Mouse (Mus musculus): ENCODE measurements around the gene H2-T3. TPM values are rescaled to one million over a fixed set of nuclear protein-coding genes. Genes with fewer than 3 reads are reported as not detected.
"Not testable (repeated sequence)": the region's sequence is repeated elsewhere in the genome, so short reads cannot be mapped to it uniquely, and the experiment has no call there.

Gene H2-T3
- total and polyA plus RNA-seq, 2 experiments from 2014 or later: not detected

GRCm38 (mm10) chr17:36192371-36192770 is 2.3 kb upstream of the H2-T3 start:
- no peak for TF ChIP-seq EP300 (IDR thresholded peaks at IDR 0.05; ENCODE audit: low read depth)
- DNase-seq (ENCODE audit: low spot score): no peak
- no peak for ATAC-seq (ENCODE audit: insufficient read depth, low read depth)
- Histone ChIP-seq H3K9ac (replicated peaks; ENCODE audit: low read depth, low read length) (no peak overlapping the region), H3K36me3 (replicated peaks; ENCODE audit: control insufficient read depth, insufficient read depth, low read length) (no peaks in the 10 kb centered on the region), H3K27me3 (ENCODE audit: control insufficient read depth, insufficient read depth, low read length) (peaks cover 27% of the 10 kb centered on the region), H3K9me3 (replicated peaks; ENCODE audit: control insufficient read depth, low read length) (no peaks in the 10 kb centered on the region), H3K27ac (ENCODE audit: low read depth) (no peak overlapping the region), H3K4me1 (ENCODE audit: control insufficient read depth, insufficient read depth) (no peaks in the 10 kb centered on the region), H3K4me2 (ENCODE audit: low read depth, low read length) (no peak overlapping the region), H3K4me3 (ENCODE audit: low read depth, low read length) (no peak overlapping the region)
- WGBS: 53% methylated on average over 2 of the region's 2 CpGs

GRCm38 (mm10) chr17:36189491-36190168 is 457 bp downstream of the H2-T3 start:
- no peak overlapping the region for H3K27ac ChIP-seq (ENCODE audit: low read depth)
- H3K27me3 ChIP-seq (ENCODE audit: control insufficient read depth, insufficient read depth, low read length): peaks cover 30% of the 10 kb centered on the region
- WGBS: 32% methylated on average over 18 of the region's 18 CpGs
- ATAC-seq (ENCODE audit: insufficient read depth, low read depth) (no peak), DNase-seq (ENCODE audit: low spot score) (no peak)
- H3K4me2 ChIP-seq (ENCODE audit: low read depth, low read length): no peak overlapping the region
- no peaks in the 10 kb centered on the region for H3K9me3 ChIP-seq (replicated peaks; ENCODE audit: control insufficient read depth, low read length)
- H3K4me3 ChIP-seq (ENCODE audit: low read depth, low read length): no peak overlapping the region
- H3K36me3 ChIP-seq (replicated peaks; ENCODE audit: control insufficient read depth, insufficient read depth, low read length): no peaks in the 10 kb centered on the region
- no peak overlapping the region for H3K9ac ChIP-seq (replicated peaks; ENCODE audit: low read depth, low read length)
- no peak for TF ChIP-seq CTCF (IDR thresholded peaks at IDR 0.05; ENCODE audit: low read depth)
- TF ChIP-seq EP300 (IDR thresholded peaks at IDR 0.05; ENCODE audit: low read depth): no peak
- H3K4me1 ChIP-seq (ENCODE audit: control insufficient read depth, insufficient read depth): no peaks in the 10 kb centered on the region

- WGBS: 45% methylated on average over 3 of the region's 3 CpGs
- Histone ChIP-seq H3K9me3 (replicated peaks; ENCODE audit: control insufficient read depth, low read length) (no peaks in the 10 kb centered on the region), H3K4me1 (ENCODE audit: control insufficient read depth, insufficient read depth) (no peaks in the 10 kb centered on the region), H3K27ac (ENCODE audit: low read depth) (no peak overlapping the region), H3K9ac (replicated peaks; ENCODE audit: low read depth, low read length) (no peak overlapping the region), H3K4me2 (ENCODE audit: low read depth, low read length) (no peak overlapping the region), H3K36me3 (replicated peaks; ENCODE audit: control insufficient read depth, insufficient read depth, low read length) (no peaks in the 10 kb centered on the region), H3K27me3 (ENCODE audit: control insufficient read depth, insufficient read depth, low read length) (peaks cover 30% of the 10 kb centered on the region), H3K4me3 (ENCODE audit: low read depth, low read length) (no peak overlapping the region)
- ATAC-seq (ENCODE audit: insufficient read depth, low read depth) (no peak), DNase-seq (ENCODE audit: low spot score) (no peak)
- TF ChIP-seq CTCF (IDR thresholded peaks at IDR 0.05; ENCODE audit: low read depth): no peak
- TF ChIP-seq EP300 (IDR thresholded peaks at IDR 0.05; ENCODE audit: low read depth): no peak
These were observed 2.5 kb downstream of the H2-T3 start for GRCm38 (mm10) chr17:36187540-36187939.

- H3K27me3 ChIP-seq (ENCODE audit: control insufficient read depth, insufficient read depth, low read length): peaks cover 33% of the 10 kb centered on the region
These were observed 7.9 kb downstream of the H2-T3 start for GRCm38 (mm10) chr17:36182212-36182611.

GRCm38 (mm10) chr17:36179446-36179845 is 10.6 kb downstream of the H2-T3 start:
- H3K9ac ChIP-seq (replicated peaks; ENCODE audit: low read depth, low read length); DNase-seq (ENCODE audit: low spot score); ATAC-seq (ENCODE audit: insufficient read depth, low read depth); H3K27ac ChIP-seq (ENCODE audit: low read depth); H3K9me3 ChIP-seq (replicated peaks; ENCODE audit: control insufficient read depth, low read length); H3K4me1 ChIP-seq (ENCODE audit: control insufficient read depth, insufficient read depth); H3K36me3 ChIP-seq (replicated peaks; ENCODE audit: control insufficient read depth, insufficient read depth, low read length): not testable (repeated sequence)
- Histone ChIP-seq H3K27me3 (ENCODE audit: control insufficient read depth, insufficient read depth, low read length) (peaks cover 26% of the 10 kb centered on the region), H3K4me2 (ENCODE audit: low read depth, low read length) (peak overlapping the region; percentile 55; the same call in 1 of the 2 replicates), H3K4me3 (ENCODE audit: low read depth, low read length) (peak overlapping the region; percentile 40)
- 20% methylated on average over 10 of the region's 10 CpGs for WGBS

More at GRCm38 (mm10) chr17:36182212-36182611, 7.9 kb downstream of the H2-T3 start:
- 71% methylated on average over 12 of the region's 12 CpGs for WGBS
- ATAC-seq (ENCODE audit: insufficient read depth, low read depth) (no peak), DNase-seq (ENCODE audit: low spot score) (no peak)
- H3K4me1 ChIP-seq (ENCODE audit: control insufficient read depth, insufficient read depth): no peaks in the 10 kb centered on the region
- no peak overlapping the region for H3K4me3 ChIP-seq (ENCODE audit: low read depth, low read length)
- no peak overlapping the region for H3K27ac ChIP-seq (ENCODE audit: low read depth)
- no peak overlapping the region for H3K4me2 ChIP-seq (ENCODE audit: low read depth, low read length)
- no peak overlapping the region for H3K9ac ChIP-seq (replicated peaks; ENCODE audit: low read depth, low read length)
- H3K36me3 ChIP-seq (replicated peaks; ENCODE audit: control insufficient read depth, insufficient read depth, low read length): no peaks in the 10 kb centered on the region
- no peaks in the 10 kb centered on the region for H3K9me3 ChIP-seq (replicated peaks; ENCODE audit: control insufficient read depth, low read length)
- no peak for TF ChIP-seq EP300 (IDR thresholded peaks at IDR 0.05; ENCODE audit: low read depth)
- no peak for TF ChIP-seq CTCF (IDR thresholded peaks at IDR 0.05; ENCODE audit: low read depth)

- not testable (repeated sequence) for H3K27ac ChIP-seq (ENCODE audit: low read depth); H3K36me3 ChIP-seq (replicated peaks; ENCODE audit: control insufficient read depth, insufficient read depth, low read length); H3K9ac ChIP-seq (replicated peaks; ENCODE audit: low read depth, low read length); ATAC-seq (ENCODE audit: insufficient read depth, low read depth); DNase-seq (ENCODE audit: low spot score); H3K4me1 ChIP-seq (ENCODE audit: control insufficient read depth, insufficient read depth); H3K9me3 ChIP-seq (replicated peaks; ENCODE audit: control insufficient read depth, low read length)
- Histone ChIP-seq H3K4me3 (ENCODE audit: low read depth, low read length) (peak overlapping the region; percentile 40), H3K27me3 (ENCODE audit: control insufficient read depth, insufficient read depth, low read length) (peaks cover 26% of the 10 kb centered on the region), H3K4me2 (ENCODE audit: low read depth, low read length) (peak overlapping the region; percentile 55)
- WGBS: under 1% methylated on average over 40 of the region's 40 CpGs
These were observed 11.1 kb downstream of the H2-T3 start for GRCm38 (mm10) chr17:36178938-36179337.

- WGBS: no CpG with 5 or more reads among the region's 2 CpGs
- not testable (repeated sequence) for H3K9me3 ChIP-seq (replicated peaks; ENCODE audit: control insufficient read depth, low read length); H3K9ac ChIP-seq (replicated peaks; ENCODE audit: low read depth, low read length); ATAC-seq (ENCODE audit: insufficient read depth, low read depth); H3K4me3 ChIP-seq (ENCODE audit: low read depth, low read length); H3K36me3 ChIP-seq (replicated peaks; ENCODE audit: control insufficient read depth, insufficient read depth, low read length); H3K27ac ChIP-seq (ENCODE audit: low read depth); H3K4me1 ChIP-seq (ENCODE audit: control insufficient read depth, insufficient read depth); H3K4me2 ChIP-seq (ENCODE audit: low read depth, low read length); DNase-seq (ENCODE audit: low spot score)
- peaks cover 11% of the 10 kb centered on the region; the same call in 1 of the 2 replicates for H3K27me3 ChIP-seq (ENCODE audit: control insufficient read depth, insufficient read depth, low read length)
These were observed 14.0 kb downstream of the H2-T3 start for GRCm38 (mm10) chr17:36176132-36176531.
